Mouse (Mus musculus): Measurements from ENCODE around the gene Tmem130. TPM values are rescaled to one million over a fixed set of nuclear protein-coding genes. Genes with fewer than 3 reads are reported as not detected.

Gene Tmem130
- polyA plus RNA-seq, 1 experiment: 0.06 TPM

GRCm38 (mm10) chr5:144737101-144737500 lies 24.5 kb downstream of the Tmem130 start:
- no peaks in the 10 kb centered on the region for H3K79me2 ChIP-seq (ENCODE audit: control insufficient read depth, insufficient read depth)
- peaks cover 5% of the 10 kb centered on the region for H3K27me3 ChIP-seq (ENCODE audit: control insufficient read depth, insufficient read depth, insufficient read length)
- no peak overlapping the region for H3K4me2 ChIP-seq (ENCODE audit: low read depth)
- no peak overlapping the region for H3K4me3 ChIP-seq
- no peak for TF ChIP-seq E2F4 (IDR thresholded peaks at IDR 0.05; ENCODE audit: insufficient read depth)
- TF ChIP-seq REST (IDR thresholded peaks at IDR 0.05; ENCODE audit: insufficient read depth, insufficient read length): no peak
- TF ChIP-seq SRF (IDR thresholded peaks at IDR 0.05; ENCODE audit: control insufficient read depth, insufficient read length, low read depth): no peak
- TF ChIP-seq MYOD1 (IDR thresholded peaks at IDR 0.05; ENCODE audit: control insufficient read depth in 1 of 3, insufficient read length in 2 of 3, low read depth in 2 of 3): no peak
- no peak for TF ChIP-seq TCF12 (IDR thresholded peaks at IDR 0.05; ENCODE audit: insufficient read depth, poor library complexity, severe bottlenecking)
- no peak for TF ChIP-seq POLR2A (IDR thresholded peaks at IDR 0.05; ENCODE audit: insufficient read length, low read depth)
- H3ac ChIP-seq (ENCODE audit: control insufficient read depth, insufficient read length): no peak overlapping the region
- no peaks in the 10 kb centered on the region for H3K36me3 ChIP-seq (ENCODE audit: control insufficient read depth, insufficient read depth)

GRCm38 (mm10) chr5:144734949-144735348 lies 26.7 kb downstream of the Tmem130 start:
- no peaks in the 10 kb centered on the region for H3K79me2 ChIP-seq (ENCODE audit: control insufficient read depth, insufficient read depth)
- H3K27me3 ChIP-seq (ENCODE audit: control insufficient read depth, insufficient read depth, insufficient read length): peaks cover 5% of the 10 kb centered on the region

GRCm38 (mm10) chr5:144733953-144734352 lies 27.7 kb downstream of the Tmem130 start:
- Histone ChIP-seq H3K4me3 (no peak overlapping the region), H3ac (ENCODE audit: control insufficient read depth, insufficient read length) (no peak overlapping the region), H3K36me3 (ENCODE audit: control insufficient read depth, insufficient read depth) (no peaks in the 10 kb centered on the region), H3K79me2 (ENCODE audit: control insufficient read depth, insufficient read depth) (no peaks in the 10 kb centered on the region), H3K4me2 (ENCODE audit: low read depth) (no peak overlapping the region), H3K27me3 (ENCODE audit: control insufficient read depth, insufficient read depth, insufficient read length) (peaks cover 12% of the 10 kb centered on the region)
- TF ChIP-seq POLR2A (IDR thresholded peaks at IDR 0.05; ENCODE audit: insufficient read length, low read depth) (no peak), POLR2AphosphoS2 (IDR thresholded peaks at IDR 0.05; ENCODE audit: insufficient read length, low read depth) (no peak), SRF (IDR thresholded peaks at IDR 0.05; ENCODE audit: control insufficient read depth, insufficient read length, low read depth) (no peak), REST (IDR thresholded peaks at IDR 0.05; ENCODE audit: insufficient read depth, insufficient read length) (no peak), E2F4 (IDR thresholded peaks at IDR 0.05; ENCODE audit: insufficient read depth) (no peak), MAX (IDR thresholded peaks at IDR 0.05; ENCODE audit: low read depth) (no peak), MYOD1 (IDR thresholded peaks at IDR 0.05; ENCODE audit: control insufficient read depth in 1 of 3, insufficient read length in 2 of 3, low read depth in 2 of 3) (no peak)

More at GRCm38 (mm10) chr5:144734949-144735348, 26.7 kb downstream of the Tmem130 start:
- no peak overlapping the region for H3ac ChIP-seq (ENCODE audit: control insufficient read depth, insufficient read length)
- no peaks in the 10 kb centered on the region for H3K36me3 ChIP-seq (ENCODE audit: control insufficient read depth, insufficient read depth)
- TF ChIP-seq REST (IDR thresholded peaks at IDR 0.05; ENCODE audit: insufficient read depth, insufficient read length) (no peak), USF1 (IDR thresholded peaks at IDR 0.05; ENCODE audit: low read depth) (peak; percentile 49)
- H3K4me3 ChIP-seq: no peak overlapping the region
- no peak overlapping the region for H3K4me2 ChIP-seq (ENCODE audit: low read depth)

- H3K79me2 ChIP-seq (ENCODE audit: control insufficient read depth, insufficient read depth): no peaks in the 10 kb centered on the region
- H3K27me3 ChIP-seq (ENCODE audit: control insufficient read depth, insufficient read depth, insufficient read length): peaks cover 20% of the 10 kb centered on the region
- no peak overlapping the region for H3K4me3 ChIP-seq
- no peak for TF ChIP-seq POLR2A (IDR thresholded peaks at IDR 0.05; ENCODE audit: insufficient read length, low read depth)
- TF ChIP-seq TCF12 (IDR thresholded peaks at IDR 0.05; ENCODE audit: insufficient read depth, poor library complexity, severe bottlenecking): no peak
- no peak for TF ChIP-seq MAX (IDR thresholded peaks at IDR 0.05; ENCODE audit: low read depth)
- TF ChIP-seq POLR2AphosphoS2 (IDR thresholded peaks at IDR 0.05; ENCODE audit: insufficient read length, low read depth): no peak
- no peak for TF ChIP-seq CEBPB (IDR thresholded peaks at IDR 0.05; ENCODE audit: insufficient read depth, poor library complexity, severe bottlenecking)
- no peak for TF ChIP-seq MYOD1 (IDR thresholded peaks at IDR 0.05; ENCODE audit: control insufficient read depth in 1 of 3, insufficient read length in 2 of 3, low read depth in 2 of 3)
- no peak for TF ChIP-seq USF1 (IDR thresholded peaks at IDR 0.05; ENCODE audit: low read depth)
- TF ChIP-seq REST (IDR thresholded peaks at IDR 0.05; ENCODE audit: insufficient read depth, insufficient read length): no peak
- TF ChIP-seq MYOG (IDR thresholded peaks at IDR 0.05; ENCODE audit: control insufficient read depth in 1 of 3, insufficient read depth in 1 of 3, insufficient read length in 2 of 3, low read depth in 2 of 3): no peak
- no peak for TF ChIP-seq TCF3 (IDR thresholded peaks at IDR 0.05; ENCODE audit: insufficient read length, low read depth)
- no peak for TF ChIP-seq E2F4 (IDR thresholded peaks at IDR 0.05; ENCODE audit: insufficient read depth)
- TF ChIP-seq SRF (IDR thresholded peaks at IDR 0.05; ENCODE audit: control insufficient read depth, insufficient read length, low read depth): no peak
- no peaks in the 10 kb centered on the region for H3K36me3 ChIP-seq (ENCODE audit: control insufficient read depth, insufficient read depth)
- H3K4me2 ChIP-seq (ENCODE audit: low read depth): no peak overlapping the region
- no peak overlapping the region for H3ac ChIP-seq (ENCODE audit: control insufficient read depth, insufficient read length)
These were observed 32.4 kb downstream of the Tmem130 start for GRCm38 (mm10) chr5:144729216-144729615.

- H3ac ChIP-seq (ENCODE audit: control insufficient read depth, insufficient read length): no peak overlapping the region
- TF ChIP-seq SRF (IDR thresholded peaks at IDR 0.05; ENCODE audit: control insufficient read depth, insufficient read length, low read depth): no peak
- TF ChIP-seq MYOG (IDR thresholded peaks at IDR 0.05; ENCODE audit: control insufficient read depth in 1 of 3, insufficient read depth in 1 of 3, insufficient read length in 2 of 3, low read depth in 2 of 3): no peak
- no peak for TF ChIP-seq REST (IDR thresholded peaks at IDR 0.05; ENCODE audit: insufficient read depth, insufficient read length)
- TF ChIP-seq CEBPB (IDR thresholded peaks at IDR 0.05; ENCODE audit: insufficient read depth, poor library complexity, severe bottlenecking): no peak
- no peak for TF ChIP-seq TCF3 (IDR thresholded peaks at IDR 0.05; ENCODE audit: insufficient read length, low read depth)
- TF ChIP-seq E2F4 (IDR thresholded peaks at IDR 0.05; ENCODE audit: insufficient read depth): no peak
- no peak for TF ChIP-seq TCF12 (IDR thresholded peaks at IDR 0.05; ENCODE audit: insufficient read depth, poor library complexity, severe bottlenecking)
- TF ChIP-seq USF1 (IDR thresholded peaks at IDR 0.05; ENCODE audit: low read depth): no peak
- no peak for TF ChIP-seq POLR2A (IDR thresholded peaks at IDR 0.05; ENCODE audit: insufficient read length, low read depth)
- no peak for TF ChIP-seq MAX (IDR thresholded peaks at IDR 0.05; ENCODE audit: low read depth)
- no peak for TF ChIP-seq MYOD1 (IDR thresholded peaks at IDR 0.05; ENCODE audit: control insufficient read depth in 1 of 3, insufficient read length in 2 of 3, low read depth in 2 of 3)
- no peak for TF ChIP-seq POLR2AphosphoS2 (IDR thresholded peaks at IDR 0.05; ENCODE audit: insufficient read length, low read depth)
- no peak overlapping the region for H3K4me3 ChIP-seq
- no peak overlapping the region for H3K4me2 ChIP-seq (ENCODE audit: low read depth)
- H3K36me3 ChIP-seq (ENCODE audit: control insufficient read depth, insufficient read depth): no peaks in the 10 kb centered on the region
- H3K27me3 ChIP-seq (ENCODE audit: control insufficient read depth, insufficient read depth, insufficient read length): peaks cover 20% of the 10 kb centered on the region
- no peaks in the 10 kb centered on the region for H3K79me2 ChIP-seq (ENCODE audit: control insufficient read depth, insufficient read depth)
These were observed 33.4 kb downstream of the Tmem130 start for GRCm38 (mm10) chr5:144728237-144728636.
